In the genomic region with DNA sequence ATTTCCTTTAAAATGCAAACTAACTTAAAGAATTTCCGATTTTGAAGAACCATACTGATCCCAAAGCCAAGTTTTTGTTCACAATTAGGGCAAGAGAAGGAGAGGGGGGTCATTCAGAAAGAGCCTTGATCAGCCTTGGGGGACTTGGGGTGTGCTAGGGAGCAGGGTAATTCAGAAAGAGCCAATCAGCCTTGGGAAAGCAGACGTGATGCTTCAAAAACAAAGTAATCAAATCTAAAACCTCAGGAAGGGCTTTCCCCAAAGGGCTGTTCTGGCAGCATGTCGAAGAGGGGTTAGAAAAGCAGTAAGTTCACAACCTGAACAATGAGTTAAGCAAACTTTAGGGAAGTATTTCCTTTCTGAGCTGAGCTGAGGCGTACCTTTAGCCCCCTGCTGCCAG, we compare ENCODE assay signal across 19 mouse cellular contexts.
"Had no signal": no experiment of that assay in that cellular context is flagged by ENCODE, and none has a peak within 500 bp of the region (broad histone marks: within the 10 kb centered on the region; RNA-seq: fewer than 3 reads in every experiment).

No protein-coding gene starts in this region.

- H3K9me3 ChIP-seq: midbrain, embryonic 12.5 days; midbrain, embryonic 15.5 days; neural tube, embryonic 12.5 days; neural tube, embryonic 15.5 days had no signal

- H3K4me2 ChIP-seq: liver, embryonic 11.5 days; lung, embryonic 14.5 days; midbrain, embryonic 12.5 days; midbrain, embryonic 15.5 days; neural tube, embryonic 12.5 days; neural tube, embryonic 15.5 days had no signal

- H3K27me3 ChIP-seq: midbrain, embryonic 15.5 days; neural tube, embryonic 12.5 days; neural tube, embryonic 15.5 days had no signal

- DNase-seq: kidney, adult 2 months; kidney, postnatal 36 days; layer of hippocampus, postnatal 36 days; liver, postnatal 0 days; lung, embryonic 14.5 days; retina, postnatal 1 day; thymus, adult 2 months; thymus, postnatal 14 days; thymus, postnatal 4 days had no signal

- H3K36me3 ChIP-seq: midbrain, embryonic 15.5 days; neural tube, embryonic 12.5 days; neural tube, embryonic 15.5 days had no signal

- ATAC-seq: liver, postnatal 0 days; lung, postnatal 0 days; midbrain, embryonic 15.5 days had no signal

- H3K27ac ChIP-seq: kidney, postnatal 0 days; left cerebral cortex, adult 2 months; liver, embryonic 14.5 days; macrophage; midbrain, embryonic 12.5 days; midbrain, embryonic 15.5 days; neural tube, embryonic 12.5 days; neural tube, embryonic 15.5 days had no signal

- H3K4me1 ChIP-seq: neural tube, embryonic 15.5 days had no signal

- H3K9ac ChIP-seq: liver, embryonic 14.5 days; liver, postnatal 0 days; lung, embryonic 14.5 days; midbrain, embryonic 12.5 days; midbrain, embryonic 15.5 days; neural tube, embryonic 12.5 days; neural tube, embryonic 15.5 days had no signal

- H3K4me3 ChIP-seq: left cerebral cortex, adult 2 months; midbrain, embryonic 12.5 days; midbrain, embryonic 15.5 days; neural tube, embryonic 12.5 days; neural tube, embryonic 15.5 days had no signal
